Mouse (Mus musculus): ENCODE measurements at regions not wholly inside any gene's neighbourhood (a gene's known extent, or its start where the extent isn't known, plus 50 kb on each side); places are given as distances from the start of the nearest gene placed in this dataset.
A peak's percentile ranks its signal among the peaks of the same experiment; 100 is the strongest.

- peak; percentile 63 for DNase-seq (ENCODE audit: low read depth, low spot score)
- Histone ChIP-seq H3K36me3 (ENCODE audit: control insufficient read depth, insufficient read depth, low read length, poor library complexity, severe bottlenecking) (no peaks in the 10 kb centered on the region), H3K27me3 (ENCODE audit: control insufficient read depth, insufficient read depth, low read length, poor library complexity, severe bottlenecking) (no peaks in the 10 kb centered on the region)
Observed at GRCm38 (mm10) chr10:96430142-96430541, 186.7 kb upstream of the Btg1 start.

- no peak for DNase-seq (ENCODE audit: low read depth, low spot score)
- H3K27me3 ChIP-seq (ENCODE audit: control insufficient read depth, insufficient read depth, low read length, poor library complexity, severe bottlenecking), result no peaks in the 10 kb centered on the region
- no peaks in the 10 kb centered on the region for H3K36me3 ChIP-seq (ENCODE audit: control insufficient read depth, insufficient read depth, low read length, poor library complexity, severe bottlenecking)
Observed at GRCm38 (mm10) chr10:96435109-96435508, 181.7 kb upstream of the Btg1 start.

- H3K27me3 ChIP-seq (ENCODE audit: control insufficient read depth, insufficient read depth, low read length, poor library complexity, severe bottlenecking), result no peaks in the 10 kb centered on the region
- DNase-seq (ENCODE audit: low read depth, low spot score), result no peak
- no peaks in the 10 kb centered on the region for H3K36me3 ChIP-seq (ENCODE audit: control insufficient read depth, insufficient read depth, low read length, poor library complexity, severe bottlenecking)
Observed at GRCm38 (mm10) chr10:96438398-96439103, 178.3 kb upstream of the Btg1 start.

- Histone ChIP-seq H3K27me3 (ENCODE audit: control insufficient read depth, insufficient read depth, low read length, poor library complexity, severe bottlenecking) (no peaks in the 10 kb centered on the region), H3K36me3 (ENCODE audit: control insufficient read depth, insufficient read depth, low read length, poor library complexity, severe bottlenecking) (no peaks in the 10 kb centered on the region)
- no peak for DNase-seq (ENCODE audit: low read depth, low spot score)
Observed at GRCm38 (mm10) chr10:96442165-96442564, 174.6 kb upstream of the Btg1 start.

- DNase-seq (ENCODE audit: low read depth, low spot score), result no peak
- H3K27me3 ChIP-seq (ENCODE audit: control insufficient read depth, insufficient read depth, low read length, poor library complexity, severe bottlenecking), result no peaks in the 10 kb centered on the region
- H3K36me3 ChIP-seq (ENCODE audit: control insufficient read depth, insufficient read depth, low read length, poor library complexity, severe bottlenecking), result no peaks in the 10 kb centered on the region
Observed at GRCm38 (mm10) chr10:96450266-96450665, 166.5 kb upstream of the Btg1 start.

GRCm38 (mm10) chr10:96454857-96455256, 161.9 kb upstream of the Btg1 start:
- no peak for DNase-seq (ENCODE audit: low read depth, low spot score)
- Histone ChIP-seq H3K36me3 (ENCODE audit: control insufficient read depth, insufficient read depth, low read length, poor library complexity, severe bottlenecking) (no peaks in the 10 kb centered on the region), H3K27me3 (ENCODE audit: control insufficient read depth, insufficient read depth, low read length, poor library complexity, severe bottlenecking) (no peaks in the 10 kb centered on the region)

- Histone ChIP-seq H3K36me3 (ENCODE audit: control insufficient read depth, insufficient read depth, low read length, poor library complexity, severe bottlenecking) (no peaks in the 10 kb centered on the region), H3K27me3 (ENCODE audit: control insufficient read depth, insufficient read depth, low read length, poor library complexity, severe bottlenecking) (no peaks in the 10 kb centered on the region)
- DNase-seq (ENCODE audit: low read depth, low spot score), result no peak
Observed at GRCm38 (mm10) chr10:96458551-96458950, 158.3 kb upstream of the Btg1 start.

GRCm38 (mm10) chr10:96459186-96459585, 157.6 kb upstream of the Btg1 start:
- no peaks in the 10 kb centered on the region for H3K27me3 ChIP-seq (ENCODE audit: control insufficient read depth, insufficient read depth, low read length, poor library complexity, severe bottlenecking)
- DNase-seq (ENCODE audit: low read depth, low spot score), result no peak

GRCm38 (mm10) chr10:96460151-96460550, 156.7 kb upstream of the Btg1 start:
- Histone ChIP-seq H3K36me3 (ENCODE audit: control insufficient read depth, insufficient read depth, low read length, poor library complexity, severe bottlenecking) (no peaks in the 10 kb centered on the region), H3K27me3 (ENCODE audit: control insufficient read depth, insufficient read depth, low read length, poor library complexity, severe bottlenecking) (no peaks in the 10 kb centered on the region)
- no peak for DNase-seq (ENCODE audit: low read depth, low spot score)

More at GRCm38 (mm10) chr10:96459186-96459585, 157.6 kb upstream of the Btg1 start:
- no peaks in the 10 kb centered on the region for H3K36me3 ChIP-seq (ENCODE audit: control insufficient read depth, insufficient read depth, low read length, poor library complexity, severe bottlenecking)

GRCm38 (mm10) chr10:96460617-96461338, 156.0 kb upstream of the Btg1 start:
- peak; percentile 18 for DNase-seq (ENCODE audit: low read depth, low spot score)
- Histone ChIP-seq H3K36me3 (ENCODE audit: control insufficient read depth, insufficient read depth, low read length, poor library complexity, severe bottlenecking) (no peaks in the 10 kb centered on the region), H3K27me3 (ENCODE audit: control insufficient read depth, insufficient read depth, low read length, poor library complexity, severe bottlenecking) (no peaks in the 10 kb centered on the region)

- DNase-seq (ENCODE audit: low read depth, low spot score), result peak; percentile 15
- Histone ChIP-seq H3K36me3 (ENCODE audit: control insufficient read depth, insufficient read depth, low read length, poor library complexity, severe bottlenecking) (no peaks in the 10 kb centered on the region), H3K27me3 (ENCODE audit: control insufficient read depth, insufficient read depth, low read length, poor library complexity, severe bottlenecking) (no peaks in the 10 kb centered on the region)
Observed at GRCm38 (mm10) chr10:96465967-96466366, 150.8 kb upstream of the Btg1 start.

GRCm38 (mm10) chr10:96466845-96467244, 150.0 kb upstream of the Btg1 start:
- H3K27me3 ChIP-seq (ENCODE audit: control insufficient read depth, insufficient read depth, low read length, poor library complexity, severe bottlenecking), result no peaks in the 10 kb centered on the region
- no peaks in the 10 kb centered on the region for H3K36me3 ChIP-seq (ENCODE audit: control insufficient read depth, insufficient read depth, low read length, poor library complexity, severe bottlenecking)
- DNase-seq (ENCODE audit: low read depth, low spot score), result no peak

- H3K27me3 ChIP-seq (ENCODE audit: control insufficient read depth, insufficient read depth, low read length, poor library complexity, severe bottlenecking), result no peaks in the 10 kb centered on the region
- no peak for DNase-seq (ENCODE audit: low read depth, low spot score)
- H3K36me3 ChIP-seq (ENCODE audit: control insufficient read depth, insufficient read depth, low read length, poor library complexity, severe bottlenecking), result no peaks in the 10 kb centered on the region
Observed at GRCm38 (mm10) chr10:96467661-96468060, 149.1 kb upstream of the Btg1 start.

- H3K27me3 ChIP-seq (ENCODE audit: control insufficient read depth, insufficient read depth, low read length, poor library complexity, severe bottlenecking), result no peaks in the 10 kb centered on the region; the same call in 1 of the 2 replicates
Observed at GRCm38 (mm10) chr10:96471523-96471922, 145.3 kb upstream of the Btg1 start.

GRCm38 (mm10) chr10:96479350-96479749, 137.5 kb upstream of the Btg1 start:
- H3K36me3 ChIP-seq (ENCODE audit: control insufficient read depth, insufficient read depth, low read length, poor library complexity, severe bottlenecking), result no peaks in the 10 kb centered on the region
- DNase-seq (ENCODE audit: low read depth, low spot score), result no peak
- H3K27me3 ChIP-seq (ENCODE audit: control insufficient read depth, insufficient read depth, low read length, poor library complexity, severe bottlenecking), result no peaks in the 10 kb centered on the region; the same call in 1 of the 2 replicates

More at GRCm38 (mm10) chr10:96471523-96471922, 145.3 kb upstream of the Btg1 start:
- DNase-seq (ENCODE audit: low read depth, low spot score), result peak; percentile 57
- H3K36me3 ChIP-seq (ENCODE audit: control insufficient read depth, insufficient read depth, low read length, poor library complexity, severe bottlenecking), result no peaks in the 10 kb centered on the region

Data from splenic B cell, adult 2 months (primary cell).